Mouse (Mus musculus) heart, embryonic 11.5 days (tissue): Measurements from ENCODE around the gene Socs3. TPM values are rescaled to one million over a fixed set of nuclear protein-coding genes. Genes with fewer than 3 reads are reported as not detected.
A peak's percentile ranks its signal among the peaks of the same experiment; 100 is the strongest.

ENCODE experiments used
- ATAC-seq: fragments of 200-750 bp; cut with Nextera tagmentation; replicated peaks from 2 replicates; pipeline ENCODE4 v1.8.0; 2017; ENCODE audit warnings: moderate library complexity; ENCODE audit not compliant: insufficient number of reproducible peaks, low FRiP score, low TSS enrichment
- H3K27ac ChIP-seq: fragments of 300-500 bp; sonication (generic); 2 replicates; pipeline ENCODE4 v1.5.1; 2014; ENCODE audit warnings: mild to moderate bottlenecking, low read depth, low read length
- H3K27me3 ChIP-seq: fragments of 300-500 bp; sonication (generic); 2 replicates; pipeline ENCODE4 v1.6.1; 2014; ENCODE audit warnings: mild to moderate bottlenecking, low read length, mixed read lengths; ENCODE audit not compliant: control insufficient read depth, insufficient read depth
- H3K36me3 ChIP-seq: fragments of 300-500 bp; sonication (generic); 2 replicates; pipeline ENCODE4 v1.6.1; 2014; ENCODE audit warnings: mild to moderate bottlenecking, low read length, moderate library complexity, mixed read lengths; ENCODE audit not compliant: control insufficient read depth, insufficient read depth
- H3K4me1 ChIP-seq: fragments of 300-500 bp; sonication (generic); 2 replicates; pipeline ENCODE4 v1.6.1; 2014; ENCODE audit warnings: low read length; ENCODE audit not compliant: control insufficient read depth, insufficient read depth
- H3K4me2 ChIP-seq: fragments of 300-500 bp; sonication (generic); 2 replicates; pipeline ENCODE4 v1.6.1; 2014; ENCODE audit warnings: mild to moderate bottlenecking, moderate library complexity
- H3K4me3 ChIP-seq: fragments of 300-500 bp; sonication (generic); 2 replicates; pipeline ENCODE4 v1.5.1; 2014; ENCODE audit warnings: low read depth, low read length
- H3K9ac ChIP-seq: fragments of 300-500 bp; sonication (generic); 2 replicates; pipeline ENCODE4 v1.6.1; 2014; ENCODE audit warnings: mild to moderate bottlenecking, low read depth, low read length, moderate library complexity
- H3K9me3 ChIP-seq: fragments of 300-500 bp; sonication (generic); replicated peaks from 2 replicates; pipeline ENCODE4 v1.6.1; 2016; ENCODE audit warnings: low read length; ENCODE audit not compliant: control insufficient read depth
- whole genome bisulfite sequencing: fragments of 180-500 bp; shearing (Covaris S2); extraction: QIAGEN DNeasy Blood & Tissue Kit; methylation state at CpG from one replicate; pipeline ENCODE4 v1.1.7; 2014; ENCODE audit not compliant: insufficient replicate concordance; 5-methylcytosine and 5-hydroxymethylcytosine counted together
- polyA plus RNA-seq: library from polyadenylated mRNA; unstranded; fragments of >200 nt; fragmentation: Nextera tagmentation; extraction: Ambion mirVana; gene quantifications from 2 replicates; pipeline ENCODE4 v1.2.1, GENCODE M21; 2014

The Socs3 gene
- polyA plus RNA-seq, 1 experiment from 2014 or later: 3.6 TPM

- Histone ChIP-seq H3K4me1 (peaks cover 58% of the 10 kb centered on the region), H3K4me3 (no peak overlapping the region), H3K36me3 (peaks cover 9% of the 10 kb centered on the region), H3K27me3 (no peaks in the 10 kb centered on the region), H3K27ac (peak overlapping the region; percentile 82; the same call in 1 of the 2 replicates), H3K9me3 (no peaks in the 10 kb centered on the region), H3K9ac (no peak overlapping the region), H3K4me2 (0 out of 2 replicates have a peak overlapping the region, but pooled peaks have one; percentile 27)
- ATAC-seq: no peak
- WGBS: 76% methylated on average over 6 of the region's 6 CpGs
These were observed 29.6 kb upstream of the Socs3 start for GRCm38 (mm10) chr11:117999260-117999934.

GRCm38 (mm10) chr11:117998356-117998755 is 28.5 kb upstream of the Socs3 start:
- Histone ChIP-seq H3K27ac (no peak overlapping the region), H3K36me3 (peaks cover 9% of the 10 kb centered on the region), H3K4me1 (peaks cover 56% of the 10 kb centered on the region), H3K4me2 (no peak overlapping the region), H3K9ac (0 out of 2 replicates have a peak overlapping the region, but pooled peaks have one; percentile 22), H3K27me3 (no peaks in the 10 kb centered on the region), H3K9me3 (no peaks in the 10 kb centered on the region), H3K4me3 (no peak overlapping the region)
- no peak for ATAC-seq
- 93% methylated on average over 4 of the region's 4 CpGs for WGBS

- no peak overlapping the region for H3K9ac ChIP-seq
- peaks cover 64% of the 10 kb centered on the region for H3K4me1 ChIP-seq
- no peak overlapping the region for H3K4me3 ChIP-seq
- ATAC-seq: no peak
- H3K9me3 ChIP-seq: no peaks in the 10 kb centered on the region
- WGBS: 91% methylated on average over 2 of the region's 2 CpGs
- peaks cover 6% of the 10 kb centered on the region for H3K36me3 ChIP-seq
- no peaks in the 10 kb centered on the region for H3K27me3 ChIP-seq
- H3K27ac ChIP-seq: no peak overlapping the region
- no peak overlapping the region for H3K4me2 ChIP-seq
These were observed 27.2 kb upstream of the Socs3 start for GRCm38 (mm10) chr11:117997085-117997484.

- no peak for ATAC-seq
- 47% methylated on average over 3 of the region's 3 CpGs for WGBS
- Histone ChIP-seq H3K9me3 (no peaks in the 10 kb centered on the region), H3K27me3 (no peaks in the 10 kb centered on the region), H3K36me3 (peaks cover 3% of the 10 kb centered on the region; the same call in 1 of the 2 replicates), H3K9ac (no peak overlapping the region), H3K4me3 (no peak overlapping the region), H3K4me2 (no peak overlapping the region), H3K4me1 (peaks cover 70% of the 10 kb centered on the region), H3K27ac (no peak overlapping the region)
These were observed 26.2 kb upstream of the Socs3 start for GRCm38 (mm10) chr11:117996066-117996465.

GRCm38 (mm10) chr11:117995661-117996060 is 25.8 kb upstream of the Socs3 start:
- ATAC-seq: no peak
- Histone ChIP-seq H3K27me3 (no peaks in the 10 kb centered on the region), H3K9ac (no peak overlapping the region), H3K36me3 (no peaks in the 10 kb centered on the region), H3K4me2 (no peak overlapping the region), H3K4me3 (no peak overlapping the region), H3K9me3 (no peaks in the 10 kb centered on the region), H3K4me1 (peaks cover 70% of the 10 kb centered on the region), H3K27ac (no peak overlapping the region)
- WGBS: 58% methylated on average over 3 of the region's 3 CpGs

GRCm38 (mm10) chr11:117995255-117995654 is 25.4 kb upstream of the Socs3 start:
- peaks cover 70% of the 10 kb centered on the region for H3K4me1 ChIP-seq
- no peaks in the 10 kb centered on the region for H3K27me3 ChIP-seq
- ATAC-seq: no peak
- H3K9ac ChIP-seq: no peak overlapping the region
- H3K4me3 ChIP-seq: no peak overlapping the region
- H3K4me2 ChIP-seq: no peak overlapping the region
- H3K27ac ChIP-seq: peak overlapping the region; percentile 18; the same call in 1 of the 2 replicates
- no peaks in the 10 kb centered on the region for H3K36me3 ChIP-seq
- H3K9me3 ChIP-seq: no peaks in the 10 kb centered on the region
- WGBS: 55% methylated on average over 2 of the region's 2 CpGs

GRCm38 (mm10) chr11:117994250-117995057 is 24.6 kb upstream of the Socs3 start:
- Histone ChIP-seq H3K9ac (no peak overlapping the region; the same call in 1 of the 2 replicates), H3K27ac (peak overlapping the region; percentile 41), H3K36me3 (no peaks in the 10 kb centered on the region), H3K27me3 (no peaks in the 10 kb centered on the region), H3K4me3 (no peak overlapping the region), H3K9me3 (no peaks in the 10 kb centered on the region), H3K4me2 (peak overlapping the region; percentile 16), H3K4me1 (peaks cover 70% of the 10 kb centered on the region)
- 57% methylated on average over 9 of the region's 9 CpGs for WGBS
- ATAC-seq: no peak

- Histone ChIP-seq H3K4me3 (no peak overlapping the region), H3K9ac (no peak overlapping the region), H3K36me3 (no peaks in the 10 kb centered on the region), H3K4me1 (peaks cover 62% of the 10 kb centered on the region), H3K27me3 (no peaks in the 10 kb centered on the region), H3K4me2 (peak overlapping the region; percentile 16; the same call in 1 of the 2 replicates), H3K9me3 (no peaks in the 10 kb centered on the region), H3K27ac (peak overlapping the region; percentile 41)
- no peak for ATAC-seq
- 70% methylated on average over 14 of the region's 14 CpGs for WGBS
These were observed 23.6 kb upstream of the Socs3 start for GRCm38 (mm10) chr11:117993190-117994175.
